Mouse (Mus musculus): ENCODE results near the gene Dhx35. TPM values are rescaled to one million over a fixed set of nuclear protein-coding genes. Genes with fewer than 3 reads are reported as not detected.

Gene Dhx35
- polyA plus RNA-seq, 1 experiment from 2014 or later = 22.0 TPM

- H3K27ac ChIP-seq = no peak overlapping the region
- 89% methylated on average over 2 of the region's 2 CpGs for WGBS
- H3K36me3 ChIP-seq = peaks cover 87% of the 10 kb centered on the region
- no peaks in the 10 kb centered on the region for H3K4me1 ChIP-seq
- DNase-seq (ENCODE audit: low spot score) = no peak
- H3K9me3 ChIP-seq (replicated peaks) = no peaks in the 10 kb centered on the region
- H3K27me3 ChIP-seq (ENCODE audit: low read depth, poor library complexity, severe bottlenecking) = no peaks in the 10 kb centered on the region
- H3K4me3 ChIP-seq = no peak overlapping the region
Measured at GRCm38 (mm10) chr2:158828124-158828523, 33.5 kb downstream of the Dhx35 start.

GRCm38 (mm10) chr2:158829746-158830145 lies 35.1 kb downstream of the Dhx35 start:
- H3K4me3 ChIP-seq = no peak overlapping the region
- peaks cover 96% of the 10 kb centered on the region for H3K36me3 ChIP-seq
- no peaks in the 10 kb centered on the region for H3K4me1 ChIP-seq
- no peaks in the 10 kb centered on the region for H3K27me3 ChIP-seq (ENCODE audit: low read depth, poor library complexity, severe bottlenecking)
- H3K27ac ChIP-seq = no peak overlapping the region
- 86% methylated on average over 6 of the region's 6 CpGs for whole genome bisulfite sequencing
- no peaks in the 10 kb centered on the region for H3K9me3 ChIP-seq (replicated peaks)
- DNase-seq (ENCODE audit: low spot score) = no peak

GRCm38 (mm10) chr2:158833221-158833620 lies 38.6 kb downstream of the Dhx35 start:
- no peak overlapping the region for H3K4me3 ChIP-seq
- peaks cover 100% of the 10 kb centered on the region for H3K36me3 ChIP-seq
- no peak overlapping the region for H3K27ac ChIP-seq
- no peaks in the 10 kb centered on the region for H3K9me3 ChIP-seq (replicated peaks)
- 89% methylated on average over 5 of the region's 5 CpGs for WGBS
- no peaks in the 10 kb centered on the region for H3K27me3 ChIP-seq (ENCODE audit: low read depth, poor library complexity, severe bottlenecking)
- DNase-seq (ENCODE audit: low spot score) = no peak
- H3K4me1 ChIP-seq = no peaks in the 10 kb centered on the region

GRCm38 (mm10) chr2:158833645-158834044 lies 39.0 kb downstream of the Dhx35 start:
- Histone ChIP-seq H3K27ac (no peak overlapping the region), H3K36me3 (peaks cover 100% of the 10 kb centered on the region), H3K27me3 (ENCODE audit: low read depth, poor library complexity, severe bottlenecking) (no peaks in the 10 kb centered on the region), H3K9me3 (replicated peaks) (no peaks in the 10 kb centered on the region), H3K4me3 (no peak overlapping the region), H3K4me1 (no peaks in the 10 kb centered on the region)
- WGBS = 77% methylated on average over 2 of the region's 2 CpGs
- no peak for DNase-seq (ENCODE audit: low spot score)

- H3K9me3 ChIP-seq (replicated peaks) = no peaks in the 10 kb centered on the region
- H3K27me3 ChIP-seq (ENCODE audit: low read depth, poor library complexity, severe bottlenecking) = no peaks in the 10 kb centered on the region
- no peak overlapping the region for H3K27ac ChIP-seq
- 87% methylated on average over 5 of the region's 5 CpGs for WGBS
- DNase-seq (ENCODE audit: low spot score) = no peak
- H3K36me3 ChIP-seq = peaks cover 80% of the 10 kb centered on the region
- H3K4me3 ChIP-seq = no peak overlapping the region
- 0 out of 2 replicates have a peak, but pooled peaks cover 4% of the 10 kb centered on the region for H3K4me1 ChIP-seq
Measured at GRCm38 (mm10) chr2:158843287-158843686, 48.7 kb downstream of the Dhx35 start.

GRCm38 (mm10) chr2:158845031-158845430 lies 50.4 kb downstream of the Dhx35 start:
- WGBS = 88% methylated on average over 5 of the region's 5 CpGs
- DNase-seq (ENCODE audit: low spot score) = no peak
- Histone ChIP-seq H3K36me3 (peaks cover 82% of the 10 kb centered on the region), H3K27me3 (ENCODE audit: low read depth, poor library complexity, severe bottlenecking) (no peaks in the 10 kb centered on the region), H3K4me3 (no peak overlapping the region), H3K4me1 (0 out of 2 replicates have a peak, but pooled peaks cover 2% of the 10 kb centered on the region), H3K9me3 (replicated peaks) (no peaks in the 10 kb centered on the region), H3K27ac (no peak overlapping the region)

GRCm38 (mm10) chr2:158846208-158846607 lies 51.6 kb downstream of the Dhx35 start:
- 76% methylated on average over 2 of the region's 2 CpGs for WGBS
- no peak for DNase-seq (ENCODE audit: low spot score)
- no peak overlapping the region for H3K4me3 ChIP-seq
- no peaks in the 10 kb centered on the region for H3K9me3 ChIP-seq (replicated peaks)
- H3K27ac ChIP-seq = no peak overlapping the region
- H3K36me3 ChIP-seq = peaks cover 78% of the 10 kb centered on the region
- H3K4me1 ChIP-seq = no peaks in the 10 kb centered on the region
- no peaks in the 10 kb centered on the region for H3K27me3 ChIP-seq (ENCODE audit: low read depth, poor library complexity, severe bottlenecking)

- H3K27me3 ChIP-seq (ENCODE audit: low read depth, poor library complexity, severe bottlenecking) = no peaks in the 10 kb centered on the region
- no peaks in the 10 kb centered on the region for H3K4me1 ChIP-seq
- no peak overlapping the region for H3K4me3 ChIP-seq
- H3K27ac ChIP-seq = no peak overlapping the region
- WGBS = 95% methylated on average over 3 of the region's 3 CpGs
- H3K9me3 ChIP-seq (replicated peaks) = no peaks in the 10 kb centered on the region
- peaks cover 68% of the 10 kb centered on the region for H3K36me3 ChIP-seq
- no peak for DNase-seq (ENCODE audit: low spot score)
Measured at GRCm38 (mm10) chr2:158847991-158848390, 53.4 kb downstream of the Dhx35 start.

GRCm38 (mm10) chr2:158849416-158849815 lies 54.8 kb downstream of the Dhx35 start:
- Histone ChIP-seq H3K4me3 (no peak overlapping the region), H3K36me3 (peaks cover 70% of the 10 kb centered on the region), H3K27me3 (ENCODE audit: low read depth, poor library complexity, severe bottlenecking) (no peaks in the 10 kb centered on the region), H3K27ac (no peak overlapping the region), H3K9me3 (replicated peaks) (no peaks in the 10 kb centered on the region), H3K4me1 (no peaks in the 10 kb centered on the region)
- DNase-seq (ENCODE audit: low spot score) = no peak
- 81% methylated on average over 9 of the region's 9 CpGs for WGBS

- Histone ChIP-seq H3K9me3 (replicated peaks) (no peaks in the 10 kb centered on the region), H3K4me1 (no peaks in the 10 kb centered on the region), H3K27ac (no peak overlapping the region), H3K36me3 (peaks cover 81% of the 10 kb centered on the region), H3K4me3 (no peak overlapping the region), H3K27me3 (ENCODE audit: low read depth, poor library complexity, severe bottlenecking) (no peaks in the 10 kb centered on the region)
- WGBS = 56% methylated on average over 2 of the region's 2 CpGs
- no peak for DNase-seq (ENCODE audit: low spot score)
Measured at GRCm38 (mm10) chr2:158852579-158852978, 58.0 kb downstream of the Dhx35 start.

GRCm38 (mm10) chr2:158856896-158857499 lies 62.4 kb downstream of the Dhx35 start:
- peaks cover 59% of the 10 kb centered on the region for H3K36me3 ChIP-seq
- no peak overlapping the region for H3K4me3 ChIP-seq
- H3K4me1 ChIP-seq = no peaks in the 10 kb centered on the region
- H3K27me3 ChIP-seq (ENCODE audit: low read depth, poor library complexity, severe bottlenecking) = no peaks in the 10 kb centered on the region
- no peak for DNase-seq (ENCODE audit: low spot score)
- H3K9me3 ChIP-seq (replicated peaks) = no peaks in the 10 kb centered on the region
- no peak overlapping the region for H3K27ac ChIP-seq
- 90% methylated on average over 10 of the region's 10 CpGs for WGBS

- Histone ChIP-seq H3K27ac (no peak overlapping the region), H3K36me3 (peaks cover 58% of the 10 kb centered on the region), H3K27me3 (ENCODE audit: low read depth, poor library complexity, severe bottlenecking) (no peaks in the 10 kb centered on the region), H3K4me3 (no peak overlapping the region), H3K9me3 (replicated peaks) (no peaks in the 10 kb centered on the region), H3K4me1 (no peaks in the 10 kb centered on the region)
- DNase-seq (ENCODE audit: low spot score) = no peak
- 93% methylated on average over 15 of the region's 15 CpGs for WGBS
Measured at GRCm38 (mm10) chr2:158857579-158857978, 63.0 kb downstream of the Dhx35 start.

GRCm38 (mm10) chr2:158861115-158861514 lies 66.5 kb downstream of the Dhx35 start:
- H3K36me3 ChIP-seq = peaks cover 29% of the 10 kb centered on the region
- no peak overlapping the region for H3K4me3 ChIP-seq
- no peak for DNase-seq (ENCODE audit: low spot score)
- 84% methylated on average over 2 of the region's 2 CpGs for WGBS
- H3K27ac ChIP-seq = no peak overlapping the region
- peaks cover 4% of the 10 kb centered on the region; the same call in 1 of the 2 replicates for H3K4me1 ChIP-seq
- H3K27me3 ChIP-seq (ENCODE audit: low read depth, poor library complexity, severe bottlenecking) = no peaks in the 10 kb centered on the region
- H3K9me3 ChIP-seq (replicated peaks) = no peaks in the 10 kb centered on the region

Data from limb, embryonic 10.5 days (tissue).